In genomic region chr3:84619725-84620124, GRCm38 (mm10) we compare ENCODE assay signal across 38 mouse cellular contexts. TPM values are rescaled to one million over a fixed set of nuclear protein-coding genes. Genes with fewer than 3 reads are reported as not detected.
"Had no signal": no experiment of that assay in that cellular context is flagged by ENCODE, and none has a peak within 500 bp of the region (broad histone marks: within the 10 kb centered on the region; RNA-seq: fewer than 3 reads in every experiment).

No protein-coding gene starts in this region.

- DNase-seq: left cerebral cortex, postnatal 4 days; liver; liver, embryonic 13.5 days; liver, postnatal 0 days; lung, adult 18-20 months; lung, adult 2 months; lung, embryonic 14.5 days; lung, postnatal 10 days; lung, postnatal 14 days; lung, postnatal 36 days; lung, postnatal 4 days; midbrain, embryonic 14.5 days had no signal

- H3K27me3 ChIP-seq: limb, embryonic 13.5 days; limb, embryonic 15.5 days; liver, embryonic 15.5 days; lung, embryonic 15.5 days; midbrain, embryonic 13.5 days; midbrain, embryonic 15.5 days had no signal

- H3K4me3 ChIP-seq: left cerebral cortex, adult 2 months; limb, embryonic 10.5 days; limb, embryonic 12.5 days; limb, embryonic 13.5 days; limb, embryonic 15.5 days; liver, embryonic 12.5 days; liver, embryonic 13.5 days; liver, embryonic 15.5 days; lung, embryonic 15.5 days; megakaryocyte, embryonic 14.5 days; midbrain, embryonic 10.5 days; midbrain, embryonic 12.5 days; midbrain, embryonic 13.5 days; midbrain, embryonic 15.5 days; myocyte had no signal

- H3K4me1 ChIP-seq: limb, embryonic 10.5 days; limb, embryonic 12.5 days; limb, embryonic 13.5 days; liver, embryonic 12.5 days; liver, embryonic 13.5 days; liver, embryonic 15.5 days; lung, embryonic 15.5 days; midbrain, embryonic 10.5 days; midbrain, embryonic 12.5 days; midbrain, embryonic 13.5 days had no signal

- H3K36me3 ChIP-seq: limb, embryonic 10.5 days; limb, embryonic 12.5 days; limb, embryonic 13.5 days; limb, embryonic 15.5 days; liver, embryonic 12.5 days; liver, embryonic 13.5 days; liver, embryonic 15.5 days; lung, embryonic 15.5 days; midbrain, embryonic 10.5 days; midbrain, embryonic 12.5 days; midbrain, embryonic 13.5 days; midbrain, embryonic 15.5 days had no signal

- ATAC-seq: liver, embryonic 12.5 days; liver, postnatal 0 days; lung, postnatal 0 days; midbrain, embryonic 13.5 days; midbrain, embryonic 15.5 days; midbrain, embryonic 16.5 days had no signal

- H3K4me2 ChIP-seq: limb, embryonic 12.5 days; limb, embryonic 13.5 days; limb, embryonic 15.5 days; liver, embryonic 12.5 days; liver, embryonic 13.5 days; liver, embryonic 15.5 days; lung, embryonic 14.5 days; lung, embryonic 15.5 days; midbrain, embryonic 11.5 days; midbrain, embryonic 12.5 days; midbrain, embryonic 13.5 days; midbrain, embryonic 15.5 days had no signal

- H3K9me3 ChIP-seq: limb, embryonic 10.5 days; limb, embryonic 12.5 days; limb, embryonic 13.5 days; limb, embryonic 15.5 days; liver, embryonic 12.5 days; liver, embryonic 13.5 days; liver, embryonic 15.5 days; lung, embryonic 15.5 days; midbrain, embryonic 10.5 days; midbrain, embryonic 12.5 days; midbrain, embryonic 15.5 days had no signal

- H3K27ac ChIP-seq: left cerebral cortex, adult 2 months; limb, embryonic 10.5 days; limb, embryonic 12.5 days; limb, embryonic 13.5 days; limb, embryonic 15.5 days; liver, embryonic 12.5 days; liver, embryonic 13.5 days; liver, embryonic 14.5 days; liver, embryonic 15.5 days; lung, embryonic 15.5 days; midbrain, embryonic 10.5 days; midbrain, embryonic 12.5 days; midbrain, embryonic 13.5 days; midbrain, embryonic 15.5 days had no signal

- H3K9ac ChIP-seq: limb, embryonic 12.5 days; limb, embryonic 13.5 days; limb, embryonic 15.5 days; liver, embryonic 12.5 days; liver, embryonic 13.5 days; liver, embryonic 14.5 days; liver, embryonic 15.5 days; liver, postnatal 0 days; lung, embryonic 14.5 days; lung, embryonic 15.5 days; midbrain, embryonic 12.5 days; midbrain, embryonic 13.5 days; midbrain, embryonic 15.5 days had no signal

RNA-seq across cellular contexts. Expression of gene Tigd4, which starts 26.4 kb away (rescaled TPM):
- total RNA-seq: left cerebral cortex, adult 2 months; left cerebral cortex, postnatal 14 days; left cerebral cortex, postnatal 4 days; megakaryocyte progenitor cell, adult 5-6 weeks; megakaryocyte, adult 5-6 weeks; megakaryocyte-erythroid progenitor cell, adult 5-6 weeks; midbrain, postnatal 0 days; monocyte, adult 5-6 weeks had no signal
- polyA plus RNA-seq: limb, embryonic 10.5 days; limb, embryonic 11.5 days; liver, embryonic 14.5 days; liver, postnatal 0 days; macrophage; midbrain, embryonic 10.5 days; midbrain, embryonic 11.5 days; midbrain, embryonic 12.5 days; midbrain, embryonic 13.5 days; midbrain, embryonic 14.5 days; midbrain, embryonic 15.5 days; midbrain, embryonic 16.5 days; midbrain, postnatal 0 days had no signal

RNA-seq across cellular contexts. Expression of gene Tmem154, which starts 46.3 kb away (rescaled TPM):
- total RNA-seq: midbrain, postnatal 0 days had no signal
